Mouse (Mus musculus): ENCODE measurements at regions not wholly inside any gene's neighbourhood (a gene's known extent, or its start where the extent isn't known, plus 50 kb on each side); places are given as distances from the start of the nearest gene placed in this dataset.

DNA sequence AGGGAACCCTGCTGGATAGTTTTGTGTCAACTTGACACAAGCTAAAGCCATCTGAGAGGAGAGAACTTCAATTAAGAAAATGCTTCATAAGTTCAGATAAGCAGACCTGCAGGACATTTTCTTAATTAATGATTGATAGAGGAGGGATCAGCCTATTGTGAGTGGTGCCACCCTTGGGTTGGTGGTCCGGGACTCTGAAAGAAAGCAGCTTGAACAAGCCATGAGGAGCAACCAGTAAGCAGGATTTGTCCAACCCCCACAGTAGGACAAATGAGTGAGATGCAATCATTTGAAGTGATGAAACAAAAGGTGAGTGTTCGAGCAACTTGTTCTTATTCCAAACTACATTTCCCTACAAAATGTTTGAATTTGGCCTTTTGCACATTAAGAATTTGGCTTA lies 78.0 kb upstream of the Pam start:
- H3K27ac ChIP-seq (ENCODE audit: low read depth, low read length): no peak overlapping the region
- no peak for ATAC-seq

DNA sequence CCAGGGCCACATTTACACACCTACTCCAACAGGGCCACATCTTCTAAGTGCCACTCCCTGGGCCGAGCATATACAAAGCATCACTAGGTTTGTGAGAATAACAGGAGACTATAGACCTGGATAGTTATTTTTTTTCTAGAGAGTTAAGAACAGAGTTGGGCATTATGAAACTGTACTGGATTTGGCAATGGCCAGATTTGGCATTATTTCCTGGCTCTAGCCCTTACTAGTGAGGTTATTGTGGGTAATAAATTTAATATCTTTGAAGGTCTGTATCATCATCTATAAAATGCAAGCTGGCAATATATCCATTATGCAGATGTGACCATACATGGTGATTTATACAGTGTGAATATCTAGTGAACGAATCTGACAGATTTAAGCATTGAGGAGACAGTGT lies 75.8 kb upstream of the Pam start:
- peaks cover 3% of the 10 kb centered on the region for H3K4me1 ChIP-seq (ENCODE audit: control insufficient read depth, insufficient read depth, low read depth, low read length)
- H3K36me3 ChIP-seq (ENCODE audit: control insufficient read depth, insufficient read depth, low read length): no peaks in the 10 kb centered on the region
- ATAC-seq: no peak
- H3K27ac ChIP-seq (ENCODE audit: low read depth, low read length): no peak overlapping the region
- 87% methylated on average over 2 of the region's 2 CpGs for WGBS
- no peaks in the 10 kb centered on the region for H3K9me3 ChIP-seq (ENCODE audit: control insufficient read depth, low read length)
- H3K9ac ChIP-seq (ENCODE audit: low read depth, low read length): no peak overlapping the region
- H3K4me3 ChIP-seq (ENCODE audit: low read length): no peak overlapping the region
- H3K27me3 ChIP-seq (replicated peaks; ENCODE audit: control insufficient read depth, insufficient read depth, low read length): no peaks in the 10 kb centered on the region
- no peak overlapping the region for H3K4me2 ChIP-seq (ENCODE audit: low read length)

More for the DNA sequence above, 78.0 kb upstream of the Pam start:
- H3K36me3 ChIP-seq (ENCODE audit: control insufficient read depth, insufficient read depth, low read length): no peaks in the 10 kb centered on the region
- no peak overlapping the region for H3K9ac ChIP-seq (ENCODE audit: low read depth, low read length)
- no peaks in the 10 kb centered on the region for H3K27me3 ChIP-seq (replicated peaks; ENCODE audit: control insufficient read depth, insufficient read depth, low read length)
- H3K4me2 ChIP-seq (ENCODE audit: low read length): no peak overlapping the region
- 56% methylated on average over 2 of the region's 2 CpGs for WGBS
- H3K4me3 ChIP-seq (ENCODE audit: low read length): no peak overlapping the region
- no peaks in the 10 kb centered on the region for H3K9me3 ChIP-seq (ENCODE audit: control insufficient read depth, low read length)
- peaks cover 3% of the 10 kb centered on the region for H3K4me1 ChIP-seq (ENCODE audit: control insufficient read depth, insufficient read depth, low read depth, low read length)

DNA sequence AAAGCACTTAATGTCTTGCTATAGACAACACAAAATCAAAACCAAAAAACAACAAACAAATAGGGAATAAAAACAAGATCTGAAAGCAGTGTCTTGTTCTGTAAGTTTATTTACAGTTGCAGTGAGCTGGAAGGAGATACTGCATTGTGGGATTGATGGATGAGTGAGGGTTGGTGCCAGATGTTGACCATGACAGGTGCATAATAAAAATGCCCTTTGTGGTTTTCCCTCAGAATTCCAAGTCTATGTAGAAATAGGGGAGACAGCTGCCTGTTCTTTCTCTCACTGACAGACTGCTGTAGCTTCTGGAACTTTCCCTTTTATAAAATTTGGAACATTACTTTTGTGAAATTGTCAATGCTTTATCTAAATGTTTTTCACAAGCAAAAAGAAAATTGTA lies 73.9 kb upstream of the Pam start:
- Histone ChIP-seq H3K9ac (ENCODE audit: low read depth, low read length) (no peak overlapping the region), H3K4me2 (ENCODE audit: low read length) (no peak overlapping the region), H3K27ac (ENCODE audit: low read depth, low read length) (no peak overlapping the region), H3K9me3 (ENCODE audit: control insufficient read depth, low read length) (no peaks in the 10 kb centered on the region), H3K4me3 (ENCODE audit: low read length) (no peak overlapping the region), H3K27me3 (replicated peaks; ENCODE audit: control insufficient read depth, insufficient read depth, low read length) (no peaks in the 10 kb centered on the region), H3K4me1 (ENCODE audit: control insufficient read depth, insufficient read depth, low read depth, low read length) (no peaks in the 10 kb centered on the region), H3K36me3 (ENCODE audit: control insufficient read depth, insufficient read depth, low read length) (no peaks in the 10 kb centered on the region)
- ATAC-seq: no peak

DNA sequence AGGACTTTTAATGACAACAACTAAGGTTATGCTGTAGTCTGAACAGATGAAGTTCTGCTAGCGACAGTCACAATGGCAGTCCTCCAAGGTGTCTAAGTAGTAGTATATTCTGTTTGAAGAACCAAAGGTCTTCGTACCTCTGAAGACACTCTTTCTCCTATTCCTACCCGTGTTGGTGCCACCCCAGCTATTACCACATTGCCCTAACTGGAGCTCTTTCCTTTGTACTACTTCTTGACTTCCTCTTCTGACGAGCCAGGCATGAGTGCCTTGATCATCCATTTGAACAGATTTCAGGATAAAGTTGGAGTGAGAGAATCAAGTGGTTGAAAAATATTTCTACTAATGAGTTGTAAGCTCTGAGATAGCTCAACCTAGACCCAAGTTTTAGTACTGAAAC lies 72.4 kb upstream of the Pam start:
- Histone ChIP-seq H3K4me1 (ENCODE audit: control insufficient read depth, insufficient read depth, low read depth, low read length) (no peaks in the 10 kb centered on the region), H3K27ac (ENCODE audit: low read depth, low read length) (no peak overlapping the region), H3K4me3 (ENCODE audit: low read length) (no peak overlapping the region), H3K27me3 (replicated peaks; ENCODE audit: control insufficient read depth, insufficient read depth, low read length) (no peaks in the 10 kb centered on the region), H3K4me2 (ENCODE audit: low read length) (no peak overlapping the region), H3K36me3 (ENCODE audit: control insufficient read depth, insufficient read depth, low read length) (no peaks in the 10 kb centered on the region), H3K9ac (ENCODE audit: low read depth, low read length) (no peak overlapping the region), H3K9me3 (ENCODE audit: control insufficient read depth, low read length) (no peaks in the 10 kb centered on the region)
- 95% methylated on average over 4 of the region's 4 CpGs for WGBS
- ATAC-seq: no peak

DNA sequence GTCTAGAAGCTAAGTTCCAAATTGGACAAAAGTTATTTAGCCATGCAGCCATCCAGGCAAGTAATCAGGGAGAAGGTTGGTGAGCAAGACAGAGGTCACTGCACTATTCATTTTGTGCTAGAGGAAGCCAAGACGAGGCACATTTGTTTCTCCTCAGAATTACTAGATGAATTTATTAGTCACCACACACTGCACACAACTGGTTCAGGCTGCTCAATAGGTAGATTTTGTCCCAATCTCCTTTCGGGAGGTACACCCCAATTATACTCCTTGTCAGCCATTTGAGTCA lies 67.1 kb upstream of the Pam start:
- no peaks in the 10 kb centered on the region for H3K27me3 ChIP-seq (replicated peaks; ENCODE audit: control insufficient read depth, insufficient read depth, low read length)
- no peak for ATAC-seq
- no peaks in the 10 kb centered on the region for H3K9me3 ChIP-seq (ENCODE audit: control insufficient read depth, low read length)
- no peak overlapping the region for H3K4me2 ChIP-seq (ENCODE audit: low read length)
- H3K36me3 ChIP-seq (ENCODE audit: control insufficient read depth, insufficient read depth, low read length): no peaks in the 10 kb centered on the region
- no peak overlapping the region for H3K4me3 ChIP-seq (ENCODE audit: low read length)
- no peaks in the 10 kb centered on the region for H3K4me1 ChIP-seq (ENCODE audit: control insufficient read depth, insufficient read depth, low read depth, low read length)
- 68% methylated on average over 2 of the region's 2 CpGs for WGBS
- H3K9ac ChIP-seq (ENCODE audit: low read depth, low read length): no peak overlapping the region
- no peak overlapping the region for H3K27ac ChIP-seq (ENCODE audit: low read depth, low read length)

DNA sequence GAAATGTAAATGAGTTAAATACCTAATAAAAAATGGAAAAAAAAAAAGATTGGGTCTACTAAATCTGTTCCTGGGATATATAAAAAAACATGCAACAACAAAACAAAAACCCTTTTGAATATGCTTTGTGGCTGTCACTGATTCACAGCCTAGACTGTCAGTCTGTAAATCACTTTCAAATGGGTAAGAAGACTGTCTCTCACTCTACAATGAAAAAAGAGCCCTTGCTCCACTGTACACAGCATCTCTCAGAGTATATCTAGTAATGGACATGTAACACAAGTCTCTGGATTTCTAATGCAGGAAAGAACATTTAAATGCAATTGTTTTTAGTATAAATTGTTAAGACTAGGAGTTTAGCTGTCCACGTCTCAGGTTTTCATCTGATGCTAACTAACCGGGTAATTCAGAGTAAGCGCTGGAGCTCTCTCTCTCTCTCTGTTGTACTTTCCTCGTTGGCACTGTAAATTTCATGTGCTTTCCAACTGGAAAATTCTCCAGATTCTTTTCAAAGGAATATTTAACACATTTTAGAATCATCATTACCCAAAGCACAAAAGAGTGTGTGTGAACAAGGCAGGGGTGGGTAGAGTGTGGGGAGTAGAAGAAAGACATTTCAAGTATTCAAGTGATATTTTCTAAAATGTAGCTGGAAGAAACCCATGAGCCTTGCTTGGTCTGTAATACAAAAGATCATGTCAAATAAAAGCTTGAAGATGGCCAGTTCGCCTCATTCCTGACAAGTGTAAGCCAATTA lies 66.6 kb upstream of the Pam start:
- no peaks in the 10 kb centered on the region for H3K9me3 ChIP-seq (ENCODE audit: control insufficient read depth, low read length)
- H3K9ac ChIP-seq (ENCODE audit: low read depth, low read length): no peak overlapping the region
- H3K4me2 ChIP-seq (ENCODE audit: low read length): no peak overlapping the region
- H3K27ac ChIP-seq (ENCODE audit: low read depth, low read length): no peak overlapping the region
- H3K36me3 ChIP-seq (ENCODE audit: control insufficient read depth, insufficient read depth, low read length): no peaks in the 10 kb centered on the region
- H3K27me3 ChIP-seq (replicated peaks; ENCODE audit: control insufficient read depth, insufficient read depth, low read length): no peaks in the 10 kb centered on the region
- no peak for ATAC-seq
- 68% methylated on average over 5 of the region's 5 CpGs for WGBS
- H3K4me3 ChIP-seq (ENCODE audit: low read length): no peak overlapping the region
- no peaks in the 10 kb centered on the region for H3K4me1 ChIP-seq (ENCODE audit: control insufficient read depth, insufficient read depth, low read depth, low read length)

DNA sequence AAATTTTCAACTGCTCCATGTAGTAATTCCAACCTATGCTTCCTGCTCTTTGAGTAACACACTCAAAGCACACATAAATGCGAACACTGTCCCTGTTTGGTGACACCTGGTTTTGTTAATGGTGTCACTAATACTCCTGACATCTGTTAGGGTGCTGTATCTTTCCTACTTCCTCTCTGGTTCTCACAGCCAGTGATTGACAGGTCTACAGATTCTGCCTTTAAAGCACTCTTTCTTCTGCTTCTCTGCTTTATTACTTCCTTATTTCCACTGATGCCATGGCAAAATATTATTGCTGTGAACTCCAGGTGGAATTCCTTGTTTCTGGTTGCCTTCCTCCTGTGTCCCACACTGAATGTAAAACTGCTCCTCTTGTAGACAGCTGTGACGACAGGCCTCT lies 63.5 kb upstream of the Pam start:
- H3K9ac ChIP-seq (ENCODE audit: low read depth, low read length): no peak overlapping the region
- H3K4me3 ChIP-seq (ENCODE audit: low read length): no peak overlapping the region
- no peaks in the 10 kb centered on the region for H3K36me3 ChIP-seq (ENCODE audit: control insufficient read depth, insufficient read depth, low read length)
- H3K27me3 ChIP-seq (replicated peaks; ENCODE audit: control insufficient read depth, insufficient read depth, low read length): no peaks in the 10 kb centered on the region
- H3K27ac ChIP-seq (ENCODE audit: low read depth, low read length): no peak overlapping the region
- H3K4me2 ChIP-seq (ENCODE audit: low read length): no peak overlapping the region
- WGBS: 77% methylated on average over 2 of the region's 2 CpGs
- ATAC-seq: no peak
- H3K9me3 ChIP-seq (ENCODE audit: control insufficient read depth, low read length): no peaks in the 10 kb centered on the region
- no peaks in the 10 kb centered on the region for H3K4me1 ChIP-seq (ENCODE audit: control insufficient read depth, insufficient read depth, low read depth, low read length)

DNA sequence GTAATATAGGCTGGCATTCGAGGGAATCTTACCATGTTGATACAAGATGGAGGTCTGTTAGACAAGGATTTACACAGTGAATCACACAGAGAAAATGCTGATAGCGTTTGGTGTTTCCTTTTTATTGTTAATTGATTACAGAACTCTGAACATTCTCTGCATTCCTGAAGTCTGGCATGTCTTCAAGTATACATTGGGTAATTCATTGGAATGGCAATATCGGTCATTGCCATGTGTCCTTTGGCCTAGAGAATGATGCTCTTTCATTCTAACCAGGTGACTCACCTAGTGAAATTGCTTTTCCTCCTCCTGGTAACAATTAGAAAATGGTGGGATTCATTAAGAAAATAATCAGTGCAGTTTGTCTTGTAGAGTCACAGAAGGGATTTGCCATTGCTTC lies 51.9 kb upstream of the Pam start:
- no peak overlapping the region for H3K9ac ChIP-seq (ENCODE audit: low read depth, low read length)
- H3K4me3 ChIP-seq (ENCODE audit: low read length): no peak overlapping the region
- H3K27me3 ChIP-seq (replicated peaks; ENCODE audit: control insufficient read depth, insufficient read depth, low read length): no peaks in the 10 kb centered on the region
- H3K4me2 ChIP-seq (ENCODE audit: low read length): no peak overlapping the region
- no peaks in the 10 kb centered on the region for H3K9me3 ChIP-seq (ENCODE audit: control insufficient read depth, low read length)
- H3K27ac ChIP-seq (ENCODE audit: low read depth, low read length): no peak overlapping the region
- H3K36me3 ChIP-seq (ENCODE audit: control insufficient read depth, insufficient read depth, low read length): no peaks in the 10 kb centered on the region
- no peak for ATAC-seq
- H3K4me1 ChIP-seq (ENCODE audit: control insufficient read depth, insufficient read depth, low read depth, low read length): no peaks in the 10 kb centered on the region
- 79% methylated on average over 3 of the region's 3 CpGs for WGBS

Data from hindbrain, embryonic 16.5 days (tissue).